Mouse (Mus musculus) adrenal gland, postnatal 14 days (tissue): ENCODE data around the gene Pde1c. TPM values are rescaled to one million over a fixed set of nuclear protein-coding genes. Genes with fewer than 3 reads are reported as not detected.

ENCODE experiments used
- DNase-seq: peaks from one replicate; pipeline ENCODE4 v3.0.0; 2021; ENCODE audit warnings: mixed read lengths
- microRNA-seq, 2 experiments: library from miRNA; unstranded; fragments of <30 nt; microRNA quantifications; one replicate each; pipeline ENCODE4 v1.2.0; 2021
- total RNA-seq: library from RNA; stranded (reverse); gene quantifications from 2 replicates; pipeline ENCODE4 v1.2.3, GENCODE M21; 2021

Gene Pde1c
- total RNA-seq, 1 experiment from 2014 or later: 0.30 TPM

DNA sequence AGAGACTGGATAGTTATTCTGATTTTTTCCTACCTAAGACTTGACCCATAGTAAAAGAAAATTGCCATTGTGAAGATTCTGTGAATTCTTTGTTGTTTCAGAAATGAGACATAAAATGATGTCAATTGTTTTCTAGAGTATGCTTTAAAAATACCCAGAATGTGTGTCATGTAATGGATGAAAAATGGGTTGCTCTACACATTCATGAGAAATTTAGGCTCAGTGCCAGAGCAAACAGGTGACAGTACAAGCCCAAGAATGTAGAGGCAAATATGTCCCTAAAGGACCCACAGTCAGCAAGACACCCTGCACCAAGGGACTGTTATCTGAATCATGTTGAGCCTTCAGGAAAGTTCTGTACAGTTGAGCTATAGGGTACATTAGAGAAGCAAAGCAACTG is 500.4 kb downstream of the Pde1c start:
- DNase-seq: no peak

- peak; percentile 59 for DNase-seq
Observed at GRCm38 (mm10) chr6:56066632-56067282, 502.1 kb downstream of the Pde1c start.

GRCm38 (mm10) chr6:56063736-56064135 is 505.2 kb downstream of the Pde1c start:
- DNase-seq: no peak

- DNase-seq: peak; percentile 9
Observed at GRCm38 (mm10) chr6:56049104-56049503, 519.8 kb downstream of the Pde1c start.

DNA sequence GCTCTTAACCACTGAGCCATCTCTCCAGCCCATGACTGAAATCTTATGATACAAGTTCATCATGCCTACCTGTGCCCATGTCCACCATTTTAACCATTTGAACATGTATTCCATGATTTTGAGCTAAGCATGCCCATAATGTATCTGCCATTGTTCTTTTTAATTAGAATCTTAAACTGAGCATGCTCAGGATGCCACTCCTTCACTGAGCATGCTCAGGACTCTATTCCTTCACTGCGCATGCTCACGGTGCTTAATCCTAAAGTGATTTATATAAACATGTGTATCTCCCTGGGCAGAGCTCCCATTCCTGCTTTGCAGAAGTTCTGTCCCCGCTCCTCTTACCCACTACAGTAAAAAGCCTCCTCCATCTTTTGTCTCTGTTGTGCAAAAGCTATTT is 520.3 kb downstream of the Pde1c start:
- DNase-seq: no peak

GRCm38 (mm10) chr6:56044716-56045115 is 524.2 kb downstream of the Pde1c start:
- no peak for DNase-seq

GRCm38 (mm10) chr6:56044270-56044669 is 524.6 kb downstream of the Pde1c start:
- no peak for DNase-seq

DNA sequence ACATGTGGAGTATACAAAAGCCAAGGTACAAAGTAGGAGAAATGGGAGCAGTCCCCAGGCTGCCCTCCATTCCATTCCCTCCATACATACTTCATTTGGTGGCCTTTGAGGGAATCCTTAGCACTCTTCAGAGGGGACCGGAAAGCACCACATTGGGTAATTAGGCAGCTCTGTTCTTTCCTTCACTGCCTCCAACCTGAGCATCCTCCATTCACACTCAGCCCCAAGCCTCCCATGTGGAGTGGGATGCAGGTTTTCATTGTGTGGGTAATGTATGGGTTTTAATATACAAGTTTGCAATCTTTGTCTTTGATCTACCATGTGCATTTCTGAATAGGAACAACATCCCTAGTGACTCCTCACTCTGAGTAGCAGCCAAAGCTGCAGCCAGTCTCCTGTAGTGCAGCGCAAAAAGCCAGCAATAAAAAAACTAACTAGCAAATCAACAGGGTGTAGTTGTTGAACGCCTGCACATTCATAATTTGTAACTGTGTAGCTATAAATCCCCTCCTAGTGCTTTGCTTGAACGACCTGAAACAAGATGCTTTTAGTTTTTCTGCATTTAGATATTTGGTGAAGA is 529.3 kb downstream of the Pde1c start:
- DNase-seq: no peak

GRCm38 (mm10) chr6:56035054-56035453 is 533.8 kb downstream of the Pde1c start:
- no peak for DNase-seq

DNA sequence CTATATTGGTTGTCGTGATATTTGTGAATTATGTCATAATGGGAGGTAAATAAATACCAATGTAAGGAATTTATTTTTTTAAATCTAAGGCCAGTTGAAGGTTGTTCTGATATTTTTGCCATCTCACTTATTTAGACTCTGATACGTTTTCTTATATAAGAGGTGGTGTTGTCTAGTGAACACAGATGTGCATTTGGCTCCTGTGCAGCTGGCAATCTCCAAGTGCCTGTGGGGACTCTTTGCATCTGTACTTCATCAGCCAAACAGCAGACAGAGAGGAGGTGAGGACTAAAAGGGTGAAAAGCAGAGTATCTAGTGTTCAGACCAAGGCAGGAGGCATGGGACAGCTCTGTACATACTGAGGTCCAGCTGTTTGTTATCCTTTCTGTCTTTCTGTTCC is 536.7 kb downstream of the Pde1c start:
- no peak for DNase-seq

- DNase-seq: no peak
Observed at GRCm38 (mm10) chr6:56029986-56030385, 538.9 kb downstream of the Pde1c start.

GRCm38 (mm10) chr6:56027966-56028365 is 540.9 kb downstream of the Pde1c start:
- DNase-seq: peak; percentile 8

DNA sequence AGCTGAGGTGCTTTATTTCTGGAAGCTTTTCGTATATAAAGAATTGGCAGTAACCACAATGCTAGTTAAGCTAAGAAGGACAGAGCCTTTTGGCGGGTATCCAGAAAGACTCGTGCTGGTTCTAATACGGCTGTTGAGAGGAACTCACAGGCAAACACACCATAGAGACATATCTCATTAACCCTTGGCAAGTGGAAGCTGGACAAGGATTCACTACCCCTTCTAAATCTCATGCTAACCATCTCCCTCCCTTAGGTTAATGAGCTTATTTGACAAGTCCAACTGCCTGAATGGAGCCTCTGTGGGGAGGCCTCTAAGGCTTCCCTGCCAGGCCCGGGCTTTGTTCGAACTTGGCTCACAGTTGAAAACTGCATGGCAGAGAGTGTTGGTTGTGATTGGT is 541.6 kb downstream of the Pde1c start:
- DNase-seq: no peak

DNA sequence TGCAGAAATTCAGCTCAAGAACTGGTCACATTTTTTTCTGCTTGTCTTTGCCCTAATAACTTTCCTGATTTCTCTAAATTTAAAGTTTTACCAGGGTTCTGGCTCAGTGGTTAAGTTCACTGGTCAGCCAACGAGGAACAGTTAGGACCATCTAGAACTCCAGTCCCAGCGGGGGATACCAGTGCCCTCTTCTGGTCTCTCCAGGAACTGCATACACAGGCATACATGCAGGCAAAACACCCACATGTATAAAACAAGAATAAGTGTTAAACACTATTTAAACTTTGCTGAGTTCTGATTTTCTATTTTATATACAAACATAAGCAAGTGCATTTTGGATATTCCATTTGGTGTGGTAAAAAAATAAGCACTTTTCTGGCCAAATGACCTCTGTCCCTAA is 543.4 kb downstream of the Pde1c start:
- DNase-seq: peak; percentile 14

Small RNAs within 50 kb of the gene (microRNA-seq; reads per million reads assigned to microRNA genes)
- gene Gm44413: 0 reads per million in 2 experiments

Other genes starting within 250 kb of the Pde1c start
- gene Lsm5, start 135.6 kb upstream of the Pde1c start, total RNA-seq: 37.2 and 42.4 TPM in 2 replicates
- gene Avl9, start 145.8 kb upstream of the Pde1c start, total RNA-seq: 20.0 and 20.5 TPM in 2 replicates
- 36.7 and 37.6 TPM in 2 replicates for gene Kbtbd2, start 228.7 kb upstream of the Pde1c start, total RNA-seq